Mouse (Mus musculus) MEL (cell line): ENCODE measurements around the gene Galntl6. TPM values are rescaled to one million over a fixed set of nuclear protein-coding genes. Genes with fewer than 3 reads are reported as not detected.

Experiments used
- DNase-seq: peaks from one replicate; pipeline ENCODE4 v3.0.0; 2011; ENCODE audit warnings: low read depth, low spot score
- H3K27ac ChIP-seq: 2 replicates; pipeline ENCODE4 v1.5.1; 2012; ENCODE audit warnings: low read depth, mild to moderate bottlenecking, control low read depth, low read length, moderate library complexity; ENCODE audit not compliant: control insufficient read depth
- H3K27me3 ChIP-seq, 2 experiments: fragments of 150-350 bp in 1 of 2; sonication (generic) in 1 of 2; 2 replicates each; pipeline ENCODE4 v1.6.1; 2012; ENCODE audit warnings: low read length in 2 of 2, mild to moderate bottlenecking in 2 of 2, improper control_type of control experiment in 1 of 2, moderate library complexity in 1 of 2; ENCODE audit not compliant: insufficient read depth in 2 of 2, control insufficient read depth in 1 of 2
- H3K36me3 ChIP-seq, 2 experiments: 2 replicates each; pipeline ENCODE4 v1.6.1; 2012 to 2014; ENCODE audit warnings: low read length in 2 of 2, improper control_type of control experiment in 1 of 2, inconsistent platforms in 1 of 2, mild to moderate bottlenecking in 1 of 2; ENCODE audit not compliant: insufficient read depth in 2 of 2, control insufficient read depth in 1 of 2
- H3K4me1 ChIP-seq, 2 experiments: fragments of 150-350 bp in 1 of 2; sonication (generic) in 1 of 2; 2 replicates each; pipeline ENCODE4 v1.6.1; 2012; ENCODE audit warnings: low read length in 2 of 2, improper control_type of control experiment in 1 of 2, mild to moderate bottlenecking in 1 of 2; ENCODE audit not compliant: insufficient read depth in 2 of 2, control insufficient read depth in 1 of 2
- H3K4me3 ChIP-seq, 2 experiments: fragments of 150-350 bp in 1 of 2; sonication (generic) in 1 of 2; 2 replicates each; pipeline ENCODE4 v1.5.1; 2012; ENCODE audit warnings: low read depth in 2 of 2, low read length in 2 of 2, mild to moderate bottlenecking in 2 of 2, moderate library complexity in 2 of 2, control low read depth in 1 of 2, improper control_type of control experiment in 1 of 2; ENCODE audit not compliant: control insufficient read depth in 1 of 2, insufficient read depth in 1 of 2
- H3K79me2 ChIP-seq: 2 replicates; pipeline ENCODE4 v1.6.1; 2012; ENCODE audit warnings: mild to moderate bottlenecking, low read length, moderate library complexity; ENCODE audit not compliant: control insufficient read depth, poor library complexity, insufficient read depth
- H3K9ac ChIP-seq: 2 replicates; pipeline ENCODE4 v1.6.1; 2012; ENCODE audit warnings: low read depth, mild to moderate bottlenecking, control low read depth, low read length, moderate library complexity; ENCODE audit not compliant: control insufficient read depth, poor library complexity, severe bottlenecking
- H3K9me3 ChIP-seq: fragments of 150-350 bp; sonication (generic); replicated peaks from 2 replicates; pipeline ENCODE4 v1.6.1; 2012; ENCODE audit warnings: mild to moderate bottlenecking, low read length, improper control_type of control experiment, moderate library complexity; ENCODE audit not compliant: insufficient read depth
- BHLHE40 ChIP-seq: IDR thresholded peaks from 2 replicates; pipeline ENCODE4 v1.6.1; 2012; ENCODE audit warnings: low read depth, mild to moderate bottlenecking, inconsistent platforms, low read length, improper control_type of control experiment, borderline replicate concordance
- CHD2 ChIP-seq: IDR thresholded peaks from 2 replicates; pipeline ENCODE4 v1.6.1; 2011; ENCODE audit warnings: low read length, improper control_type of control experiment
- ELF1 ChIP-seq: IDR thresholded peaks from 2 replicates; pipeline ENCODE4 v1.6.1; 2014; ENCODE audit warnings: low read depth, mild to moderate bottlenecking, inconsistent platforms, low read length, improper control_type of control experiment, moderate library complexity
- EP300 ChIP-seq, 2 experiments: IDR thresholded peaks; 2 replicates each; pipeline ENCODE4 v1.6.1; 2011; ENCODE audit warnings: improper control_type of control experiment in 2 of 2, low read length in 2 of 2, low read depth in 1 of 2, mild to moderate bottlenecking in 1 of 2
- GABPA ChIP-seq: IDR thresholded peaks from 2 replicates; pipeline ENCODE4 v1.6.1; 2012; ENCODE audit warnings: low read depth, mild to moderate bottlenecking, inconsistent platforms, low read length, improper control_type of control experiment, moderate library complexity
- HCFC1 ChIP-seq: IDR thresholded peaks from 2 replicates; pipeline ENCODE4 v1.6.1; 2012; ENCODE audit warnings: low read depth, mild to moderate bottlenecking, inconsistent platforms, low read length, improper control_type of control experiment, moderate library complexity
- JUND ChIP-seq: IDR thresholded peaks from 2 replicates; pipeline ENCODE4 v1.6.1; 2011; ENCODE audit warnings: low read depth, mild to moderate bottlenecking, improper control_type of control experiment, low read length
- MAX ChIP-seq: IDR thresholded peaks from 2 replicates; pipeline ENCODE4 v1.6.1; 2011; ENCODE audit warnings: low read length, improper control_type of control experiment
- MAZ ChIP-seq: IDR thresholded peaks from 2 replicates; pipeline ENCODE4 v1.6.1; 2012; ENCODE audit warnings: low read depth, mild to moderate bottlenecking, inconsistent platforms, low read length, improper control_type of control experiment
- MEF2A ChIP-seq: IDR thresholded peaks from 2 replicates; pipeline ENCODE4 v1.6.1; 2014; ENCODE audit warnings: low read depth, mild to moderate bottlenecking, inconsistent platforms, low read length, improper control_type of control experiment; ENCODE audit not compliant: poor library complexity, insufficient replicate concordance, severe bottlenecking; ENCODE audit errors: extremely low read depth
- MXI1 ChIP-seq: IDR thresholded peaks from 2 replicates; pipeline ENCODE4 v1.6.1; 2011; ENCODE audit warnings: mild to moderate bottlenecking, low read depth, low read length, improper control_type of control experiment
- MYC ChIP-seq: IDR thresholded peaks from 2 replicates; pipeline ENCODE4 v1.6.1; 2011; ENCODE audit warnings: low read depth, mild to moderate bottlenecking, low read length, improper control_type of control experiment, moderate library complexity
- NRF1 ChIP-seq: IDR thresholded peaks from 2 replicates; pipeline ENCODE4 v1.6.1; 2014; ENCODE audit warnings: low read depth, mild to moderate bottlenecking, inconsistent platforms, low read length, improper control_type of control experiment, moderate library complexity; ENCODE audit not compliant: poor library complexity, insufficient read depth, severe bottlenecking
- POLR2AphosphoS2 ChIP-seq: IDR thresholded peaks from 2 replicates; pipeline ENCODE4 v1.6.1; 2011; ENCODE audit warnings: low read length, improper control_type of control experiment
- RCOR1 ChIP-seq: IDR thresholded peaks from 2 replicates; pipeline ENCODE4 v1.6.1; 2012; ENCODE audit warnings: low read depth, mild to moderate bottlenecking, inconsistent platforms, low read length, improper control_type of control experiment
- SIN3A ChIP-seq: IDR thresholded peaks from 2 replicates; pipeline ENCODE4 v1.6.1; 2012; ENCODE audit warnings: low read length, improper control_type of control experiment, inconsistent platforms
- TAL1 ChIP-seq: IDR thresholded peaks from 2 replicates; pipeline ENCODE4 v1.6.1; 2012; ENCODE audit warnings: mild to moderate bottlenecking, inconsistent platforms, low read length, moderate library complexity, mixed read lengths
- TBP ChIP-seq: IDR thresholded peaks from 2 replicates; pipeline ENCODE4 v1.8.0; 2011; ENCODE audit warnings: low read depth, low read length, improper control_type of control experiment
- USF1 ChIP-seq: IDR thresholded peaks from 2 replicates; pipeline ENCODE4 v1.6.1; 2014; ENCODE audit warnings: low read depth, mild to moderate bottlenecking, inconsistent platforms, low read length, improper control_type of control experiment, moderate library complexity
- USF2 ChIP-seq, 2 experiments: IDR thresholded peaks; 2 replicates each; pipeline ENCODE4 v1.6.1; 2011 to 2012; ENCODE audit warnings: improper control_type of control experiment in 2 of 2, low read length in 2 of 2, borderline replicate concordance in 1 of 2, inconsistent platforms in 1 of 2, low read depth in 1 of 2, mild to moderate bottlenecking in 1 of 2; ENCODE audit not compliant: insufficient read depth in 1 of 2
- ZKSCAN1 ChIP-seq: IDR thresholded peaks from 2 replicates; pipeline ENCODE4 v1.6.1; 2012; ENCODE audit warnings: low read depth, mild to moderate bottlenecking, inconsistent platforms, low read length, improper control_type of control experiment, moderate library complexity
- ZMIZ1 ChIP-seq: IDR thresholded peaks from 2 replicates; pipeline ENCODE4 v1.6.1; 2012; ENCODE audit warnings: low read depth, mild to moderate bottlenecking, inconsistent platforms, low read length, improper control_type of control experiment, moderate library complexity
- ZNF384 ChIP-seq: IDR thresholded peaks from 2 replicates; pipeline ENCODE4 v1.6.1; 2012; ENCODE audit warnings: low read depth, mild to moderate bottlenecking, inconsistent platforms, low read length, improper control_type of control experiment
- polyA plus RNA-seq, 2 experiments: library from polyadenylated mRNA; stranded (reverse) in 1 of 2; unstranded in 1 of 2; fragments of >175 nt in 1 of 2; fragments of >200 nt in 1 of 2; gene quantifications; 2 replicates each; pipeline versions ENCODE4 v1.2.1 to v1.2.4; 2012; ENCODE audit warnings: low replicate concordance in 2 of 2, low read depth in 1 of 2; ENCODE audit not compliant: insufficient read length in 2 of 2, insufficient read depth in 1 of 2, missing spikeins in 1 of 2
- total RNA-seq: library from RNA; depleted of rRNA; stranded (reverse); fragments of 300-350 nt; gene quantifications from 2 replicates; pipeline ENCODE4 v1.2.3, GENCODE M21; 2012

Gene Galntl6
- total and polyA plus RNA-seq, 3 experiments = not detected

DNA sequence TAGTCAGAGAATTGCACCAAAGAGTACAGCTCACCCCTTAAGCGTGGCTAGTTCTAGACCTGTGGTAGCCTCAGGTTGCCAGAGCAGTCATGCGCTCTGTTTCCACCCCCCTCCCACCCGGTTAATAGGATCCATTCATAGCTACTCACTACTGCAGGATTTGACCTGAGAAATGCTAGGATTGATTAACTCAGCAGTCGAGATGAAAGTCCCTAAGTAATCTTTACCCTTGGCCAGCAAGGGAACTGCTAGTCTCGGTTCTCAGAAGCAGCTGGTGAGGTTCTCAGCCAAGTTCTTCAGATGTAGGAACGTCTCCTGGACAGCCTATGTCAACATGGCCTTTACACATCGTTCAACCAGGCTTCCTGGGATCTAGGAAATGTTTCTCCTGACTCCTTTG, 1135.7 kb downstream of the Galntl6 start:
- Histone ChIP-seq H3K9ac (no peak overlapping the region), H3K27ac (no peak overlapping the region), H3K4me3 (no peak overlapping the region), H3K79me2 (no peaks in the 10 kb centered on the region), H3K9me3 (no peaks in the 10 kb centered on the region), H3K36me3 (no peaks in the 10 kb centered on the region), H3K27me3 (peaks cover 0 to 2% of the 10 kb centered on the region in 2 experiments; a peak in 2 of 4 replicates), H3K4me1 (no peaks in the 10 kb centered on the region)
- TF ChIP-seq TAL1 (no peak), CHD2 (no peak), TBP (no peak), MAZ (no peak), MEF2A (no peak), ELF1 (no peak), HCFC1 (no peak), ZKSCAN1 (no peak), ZMIZ1 (no peak), SIN3A (no peak), USF1 (no peak), NRF1 (no peak), MXI1 (no peak), MYC (no peak), USF2 (IDR thresholded peaks at IDR 0.05; ENCODE audit: borderline replicate concordance in 1 of 2, insufficient read depth in 1 of 2, low read depth in 1 of 2, low read length in 2 of 2) (no peak), ZNF384 (no peak), BHLHE40 (no peak), GABPA (no peak), EP300 (IDR thresholded peaks at IDR 0.05; ENCODE audit: low read depth in 1 of 2, low read length in 2 of 2) (no peak), JUND (no peak)
- DNase-seq = no peak

DNA sequence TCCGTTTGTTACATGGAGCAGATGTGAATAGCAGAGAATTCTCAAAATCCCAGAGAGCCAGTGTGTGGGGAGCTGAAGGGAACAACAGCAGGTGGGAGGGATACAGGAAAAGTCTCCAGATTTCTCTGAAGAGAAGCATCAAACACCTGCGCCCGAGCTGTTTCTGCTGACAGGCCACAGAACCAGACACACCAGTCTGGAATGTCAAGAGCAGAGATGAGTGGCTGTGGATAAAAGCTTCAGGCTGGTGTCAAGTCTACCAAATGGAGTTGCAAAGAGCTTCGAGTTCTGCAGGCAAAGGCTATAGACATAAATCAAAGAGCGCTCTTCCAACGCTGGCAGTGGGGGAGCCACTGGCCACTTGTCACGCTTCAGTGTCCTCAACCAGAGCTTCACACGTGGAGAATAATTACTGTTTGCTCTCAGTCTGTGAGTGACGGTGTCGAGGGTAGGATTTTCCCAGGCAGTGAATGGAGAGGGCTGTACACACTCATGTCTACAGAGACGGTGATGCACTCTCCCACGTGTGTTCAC, 1139.6 kb downstream of the Galntl6 start:
- no peak overlapping the region for H3K9ac ChIP-seq
- no peaks in the 10 kb centered on the region for H3K9me3 ChIP-seq
- no peak for DNase-seq
- no peaks in the 10 kb centered on the region for H3K79me2 ChIP-seq
- H3K27me3 ChIP-seq = peaks cover 0 to 2% of the 10 kb centered on the region in 2 experiments; a peak in 1 of 4 replicates
- no peak overlapping the region for H3K4me3 ChIP-seq
- peaks cover 0 to 4% of the 10 kb centered on the region in 2 experiments; a peak in 2 of 4 replicates for H3K4me1 ChIP-seq
- TF ChIP-seq HCFC1 (no peak), RCOR1 (no peak), POLR2AphosphoS2 (no peak), MXI1 (no peak), MAX (no peak)
- no peak overlapping the region for H3K27ac ChIP-seq
- 0 out of 4 replicates have a peak, but pooled peaks cover 0 to 4% of the 10 kb centered on the region in 2 experiments for H3K36me3 ChIP-seq
